ENCODE assay signal across 11 mouse cellular contexts in the genomic region with DNA sequence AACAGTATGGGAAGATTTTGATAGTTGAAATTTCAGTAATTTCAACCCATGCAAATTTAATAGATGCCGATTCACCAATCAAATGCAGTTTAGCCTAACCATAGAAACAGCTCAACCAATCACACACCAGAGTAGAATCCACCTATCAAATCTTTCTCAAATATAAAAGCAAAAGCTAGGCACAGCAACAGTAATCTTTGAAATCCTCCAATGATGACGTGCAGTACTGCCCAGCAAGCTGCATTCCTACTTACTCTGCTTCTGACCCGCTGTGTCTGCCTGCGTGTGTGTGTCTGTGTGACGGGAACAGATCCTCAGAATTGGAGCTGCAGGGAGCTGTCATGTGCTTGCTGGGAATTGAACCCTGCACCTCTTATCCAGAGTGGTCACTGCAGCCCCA. TPM values are rescaled to one million over a fixed set of nuclear protein-coding genes. Genes with fewer than 3 reads are reported as not detected.
DNase-seq lines count a peak whose midpoint lies in the region; ATAC-seq and TF ChIP-seq lines count a peak whose summit lies in the region.
"Had no signal": no experiment of that assay in that cellular context is flagged by ENCODE, and none has a peak within 500 bp of the region (broad histone marks: within the 10 kb centered on the region; RNA-seq: fewer than 3 reads in every experiment).

No protein-coding gene starts in this region.

- no peaks in the 10 kb centered on the region for H3K9me3 ChIP-seq in erythroblast, embryonic 14.5 days (ENCODE audit: control insufficient read depth, low read length)
- H3K9me3 ChIP-seq in limb, embryonic 12.5 days, result no peaks in the 10 kb centered on the region
- no peaks in the 10 kb centered on the region for H3K9me3 ChIP-seq in limb, embryonic 10.5 days (replicated peaks)
- no peaks in the 10 kb centered on the region for H3K9me3 ChIP-seq in G1E (replicated peaks)
- no peaks in the 10 kb centered on the region for H3K9me3 ChIP-seq in embryonic facial prominence, embryonic 14.5 days (ENCODE audit: control insufficient read depth, low read length)
- H3K9me3 ChIP-seq: embryonic facial prominence, embryonic 12.5 days had no signal

- H3K9ac ChIP-seq in limb, embryonic 12.5 days (replicated peaks), result no peak overlapping the region
- H3K9ac ChIP-seq in embryonic facial prominence, embryonic 14.5 days (ENCODE audit: low read depth, low read length), result no peak overlapping the region
- H3K9ac ChIP-seq: embryonic facial prominence, embryonic 12.5 days had no signal

- no peak overlapping the region for H3K27ac ChIP-seq in limb, embryonic 12.5 days
- no peak overlapping the region for H3K27ac ChIP-seq in limb, embryonic 10.5 days
- no peak overlapping the region for H3K27ac ChIP-seq in embryonic facial prominence, embryonic 14.5 days (replicated peaks; ENCODE audit: low read depth, low read length)
- no peak overlapping the region for H3K27ac ChIP-seq in left cerebral cortex, adult 2 months
- H3K27ac ChIP-seq: embryonic facial prominence, embryonic 12.5 days had no signal

- H3K36me3 ChIP-seq in erythroblast, embryonic 14.5 days (ENCODE audit: control insufficient read depth), result peaks cover 81% of the 10 kb centered on the region
- peaks cover 66% of the 10 kb centered on the region for H3K36me3 ChIP-seq in limb, embryonic 12.5 days
- peaks cover 78% of the 10 kb centered on the region for H3K36me3 ChIP-seq in limb, embryonic 10.5 days
- peaks cover 68% of the 10 kb centered on the region for H3K36me3 ChIP-seq in G1E (replicated peaks)
- H3K36me3 ChIP-seq in embryonic facial prominence, embryonic 14.5 days (ENCODE audit: control insufficient read depth, insufficient read depth, low read length), result peaks cover 70% of the 10 kb centered on the region

- no peak overlapping the region for H3K4me2 ChIP-seq in limb, embryonic 12.5 days
- peak overlapping the region; percentile 21 for H3K4me2 ChIP-seq in embryonic facial prominence, embryonic 14.5 days (ENCODE audit: low read depth, low read length)
- H3K4me2 ChIP-seq: embryonic facial prominence, embryonic 12.5 days had no signal

- intact Hi-C loops in left cerebral cortex, adult 2 months (cut with DNase I), result no loop called here

- no peak for TF ChIP-seq CTCF in G1E (IDR thresholded peaks at IDR 0.05; ENCODE audit: low read depth, low read length)
- TF ChIP-seq CTCF in left cerebral cortex, adult 2 months (IDR thresholded peaks at IDR 0.05), result no peak

- peak overlapping the region; percentile 50 for H3K4me3 ChIP-seq in erythroblast, embryonic 14.5 days (replicated peaks)
- 0 out of 2 replicates have a peak overlapping the region, but pooled peaks have one; percentile 2 for H3K4me3 ChIP-seq in limb, embryonic 12.5 days (replicated peaks)
- H3K4me3 ChIP-seq in limb, embryonic 10.5 days, result no peak overlapping the region
- H3K4me3 ChIP-seq in G1E (ENCODE audit: low read depth, low read length), result peak overlapping the region; percentile 48; the same call in 1 of the 2 replicates
- H3K4me3 ChIP-seq in embryonic facial prominence, embryonic 14.5 days (ENCODE audit: low read depth, low read length), result no peak overlapping the region
- no peak overlapping the region for H3K4me3 ChIP-seq in left cerebral cortex, adult 2 months
- H3K4me3 ChIP-seq: embryonic facial prominence, embryonic 12.5 days had no signal

- peaks cover 61% of the 10 kb centered on the region for H3K4me1 ChIP-seq in erythroblast, embryonic 14.5 days (ENCODE audit: control insufficient read depth)
- peaks cover 27% of the 10 kb centered on the region for H3K4me1 ChIP-seq in limb, embryonic 12.5 days (replicated peaks)
- peaks cover 8% of the 10 kb centered on the region for H3K4me1 ChIP-seq in limb, embryonic 10.5 days
- H3K4me1 ChIP-seq in G1E (ENCODE audit: insufficient read depth, low read depth, low read length), result peaks cover 47% of the 10 kb centered on the region
- peaks cover 13% of the 10 kb centered on the region for H3K4me1 ChIP-seq in embryonic facial prominence, embryonic 14.5 days (ENCODE audit: control insufficient read depth, insufficient read depth, low read length)

- no peak for DNase-seq in limb, embryonic 10.5 days (ENCODE audit: low spot score)
- DNase-seq in G1E (ENCODE audit: low spot score), result no peak
- DNase-seq in embryonic facial prominence, embryonic 14.5 days (ENCODE audit: low spot score), result no peak
- no peak for DNase-seq in urinary bladder, postnatal 10 days (ENCODE audit: low spot score)
- no peak for DNase-seq in left cerebral cortex, adult 2 months (ENCODE audit: extremely low spot score in 1 of 2, low spot score in 2 of 2)
- DNase-seq: cerebellum, adult 9-10 months; thymus, postnatal 36 days had no signal

- no peak for ATAC-seq in erythroblast, adult 5-6 weeks (replicated peaks; ENCODE audit: low FRiP score, poor library complexity, severe bottlenecking)
- ATAC-seq in limb, embryonic 12.5 days (ENCODE audit: insufficient number of reproducible peaks, insufficient read depth, low FRiP score, low TSS enrichment, low read depth), result no peak
- no peak for ATAC-seq in G1E (ENCODE audit: extremely low read depth, insufficient number of reproducible peaks, low FRiP score, poor library complexity, severe bottlenecking)
- ATAC-seq in embryonic facial prominence, embryonic 14.5 days (ENCODE audit: low read depth), result no peak

- 92% methylated on average over 5 of the region's 5 CpGs for WGBS in limb, embryonic 12.5 days
- WGBS in limb, embryonic 10.5 days, result 95% methylated on average over 5 of the region's 5 CpGs
- WGBS in embryonic facial prominence, embryonic 14.5 days, result 74% methylated on average over 5 of the region's 5 CpGs

- no peaks in the 10 kb centered on the region for H3K27me3 ChIP-seq in erythroblast, embryonic 14.5 days (ENCODE audit: control insufficient read depth)
- H3K27me3 ChIP-seq in limb, embryonic 12.5 days, result no peaks in the 10 kb centered on the region
- H3K27me3 ChIP-seq in limb, embryonic 10.5 days (ENCODE audit: low read depth, poor library complexity, severe bottlenecking), result no peaks in the 10 kb centered on the region
- no peaks in the 10 kb centered on the region for H3K27me3 ChIP-seq in G1E (ENCODE audit: insufficient read depth, low read length)
- no peaks in the 10 kb centered on the region for H3K27me3 ChIP-seq in embryonic facial prominence, embryonic 14.5 days (replicated peaks; ENCODE audit: control insufficient read depth, insufficient read depth, low read length)
- H3K27me3 ChIP-seq: embryonic facial prominence, embryonic 12.5 days had no signal

RNA-seq across cellular contexts. Expression of gene H3f3a, which starts 4.9 kb away (rescaled TPM):
- polyA plus RNA-seq in erythroblast, embryonic 14.5 days (2012), result 610 and 750 TPM in 2 replicates
- total RNA-seq in erythroblast, adult 5-6 weeks (2015; ENCODE audit: low replicate concordance), result 966 and 1,002 TPM in 2 replicates
- total RNA-seq in erythroblast, adult 5-6 weeks (2017; ENCODE audit: low replicate concordance), result 1,471 and 1,473 TPM in 2 replicates
- 3,393 and 3,612 TPM in 2 replicates for polyA plus RNA-seq in limb, embryonic 12.5 days (2016; fragmentation: Nextera tagmentation; extraction: Ambion mirVana)
- 2,611 and 2,929 TPM in 2 replicates for polyA plus RNA-seq in limb, embryonic 10.5 days (2016; fragmentation: Nextera tagmentation; extraction: Ambion mirVana)
- total RNA-seq in G1E (2014; fragmentation: Nextera tagmentation), result 1,182 and 1,327 TPM in 2 replicates
- 2,511 and 3,138 TPM in 2 replicates for total RNA-seq in G1E (2017)
- polyA plus RNA-seq in G1E (2012), result 1,136 and 1,527 TPM in 2 replicates
- polyA plus RNA-seq in embryonic facial prominence, embryonic 14.5 days (2014; fragmentation: Nextera tagmentation; extraction: Ambion mirVana), result 2,156 and 2,321 TPM in 2 replicates
- total RNA-seq in left cerebral cortex, adult 2 months (2021), result 100 to 1,000 TPM; 261 to 262 TPM

RNA-seq across cellular contexts. Expression of gene Sde2, which starts 42.1 kb away (rescaled TPM):
- 2.5 and 2.7 TPM in 2 replicates for polyA plus RNA-seq in erythroblast, embryonic 14.5 days (2012)
- 17.3 and 29.4 TPM in 2 replicates for total RNA-seq in erythroblast, adult 5-6 weeks (2015; ENCODE audit: low replicate concordance)
- 34.7 and 53.5 TPM in 2 replicates for total RNA-seq in erythroblast, adult 5-6 weeks (2017; ENCODE audit: low replicate concordance)
- 47.0 and 47.6 TPM in 2 replicates for polyA plus RNA-seq in limb, embryonic 12.5 days (2016; fragmentation: Nextera tagmentation; extraction: Ambion mirVana)
- polyA plus RNA-seq in limb, embryonic 10.5 days (2016; fragmentation: Nextera tagmentation; extraction: Ambion mirVana), result 46.7 and 50.8 TPM in 2 replicates
- total RNA-seq in G1E (2014; fragmentation: Nextera tagmentation), result 41.0 and 43.2 TPM in 2 replicates
- total RNA-seq in G1E (2017), result 52.6 and 72.2 TPM in 2 replicates
- polyA plus RNA-seq in G1E (2012), result 37.2 and 51.6 TPM in 2 replicates
- polyA plus RNA-seq in embryonic facial prominence, embryonic 14.5 days (2014; fragmentation: Nextera tagmentation; extraction: Ambion mirVana), result 27.2 and 31.2 TPM in 2 replicates
- 10 to 100 TPM; 23.4 to 24.5 TPM for total RNA-seq in left cerebral cortex, adult 2 months (2021)

Comparison
In these comparisons a context has a peak if more than half of its experiments do, and no peak if none do; other contexts are left out.
1. H3K4me3 ChIP-seq: peak in erythroblast, embryonic 14.5 days (single experiment), limb, embryonic 12.5 days (single experiment) and G1E (single experiment); none in limb, embryonic 10.5 days (single experiment), embryonic facial prominence, embryonic 14.5 days (single experiment) and left cerebral cortex, adult 2 months (single experiment).